Mouse (Mus musculus): ENCODE measurements around the gene Tspan15. TPM values are rescaled to one million over a fixed set of nuclear protein-coding genes. Genes with fewer than 3 reads are reported as not detected.

The Tspan15 gene
- 19.5 and 22.2 TPM in 2 replicates for polyA plus RNA-seq (2015; fragmentation: Nextera tagmentation; extraction: Ambion mirVana)

DNA sequence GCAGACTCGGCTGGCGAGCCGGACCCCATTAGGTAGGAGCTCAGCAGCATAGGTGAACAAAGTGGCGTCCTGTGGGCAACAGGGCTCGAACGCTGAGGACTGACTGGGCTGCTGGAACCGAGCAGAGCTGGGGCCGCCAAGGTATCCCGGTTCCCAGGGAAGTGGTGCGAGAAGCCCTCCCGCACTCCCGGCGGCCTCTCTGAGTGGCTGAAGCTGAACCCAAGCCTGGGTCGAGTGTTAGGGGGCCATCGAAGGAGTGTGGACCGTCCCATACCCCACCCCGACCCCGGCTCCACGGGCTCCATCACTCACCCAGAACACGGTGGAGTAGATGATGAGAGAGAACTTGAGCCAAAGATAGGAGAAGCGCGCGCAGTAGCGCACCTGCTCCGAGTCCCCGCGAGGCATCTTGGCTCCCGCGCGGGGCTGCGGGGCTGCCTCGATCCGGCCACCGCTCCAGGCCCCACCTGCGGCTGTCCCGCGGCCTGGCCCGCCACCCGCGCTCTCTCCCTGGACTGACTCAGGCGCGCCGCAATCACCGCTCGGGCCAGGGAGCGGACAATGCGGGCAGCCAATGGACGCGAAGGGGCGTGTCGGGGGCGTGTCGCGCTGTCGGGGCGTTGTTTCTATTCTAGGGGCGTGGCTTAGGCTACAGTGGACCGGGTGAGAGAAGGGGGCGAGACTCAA, at the start of gene Tspan15:
TSS of gene Tspan15 (minus strand) at position 544 of the 687 bp plus-strand sequence.
- under 1% methylated on average over 55 of the region's 59 CpGs for WGBS
- Histone ChIP-seq H3K27ac (replicated peaks) (no peak within 1 kb of the TSS), H3K4me2 (peak within 1 kb of the TSS; percentile 94)

DNA sequence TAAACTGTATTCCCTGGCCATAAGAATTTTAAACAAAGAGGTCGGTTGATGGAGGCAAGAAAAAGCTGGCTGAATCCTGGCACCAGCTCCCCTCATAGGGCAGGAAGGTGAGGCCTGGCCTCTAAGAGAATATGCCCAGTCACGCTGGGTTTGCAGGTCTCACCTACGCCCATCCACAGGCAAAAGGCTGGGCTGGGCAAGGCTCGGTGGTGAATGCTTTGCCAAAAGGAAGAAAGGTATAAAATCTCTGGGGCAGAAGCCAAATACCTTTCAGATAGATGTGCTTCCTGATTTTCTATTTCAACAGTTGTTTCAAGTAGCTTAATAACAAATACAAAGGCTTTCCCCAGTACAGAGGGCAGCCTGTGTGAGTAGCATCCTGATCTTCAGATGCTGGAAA, 48.6 kb upstream of the Tspan15 start:
- Histone ChIP-seq H3K36me3 (peaks cover 66% of the 10 kb centered on the region), H3K9me3 (no peaks in the 10 kb centered on the region), H3K4me3 (no peak overlapping the region), H3K4me2 (no peak overlapping the region), H3K27me3 (no peaks in the 10 kb centered on the region), H3K27ac (replicated peaks) (no peak overlapping the region), H3K4me1 (replicated peaks) (no peaks in the 10 kb centered on the region), H3K9ac (no peak overlapping the region)
- 90% methylated on average over 4 of the region's 4 CpGs for WGBS
- ATAC-seq (ENCODE audit: low read depth), result no peak

More for the DNA sequence above, at the start of gene Tspan15:
- Histone ChIP-seq H3K9me3 (no peaks in the 10 kb centered on the region), H3K9ac (peak within 1 kb of the TSS; percentile 70), H3K36me3 (no peaks in the 10 kb centered on the region), H3K4me1 (replicated peaks) (peaks cover 7% of the 10 kb centered on the region), H3K27me3 (peaks cover 27% of the 10 kb centered on the region), H3K4me3 (peak within 1 kb of the TSS; percentile 56)
- ATAC-seq (ENCODE audit: low read depth), result peak; percentile 96

DNA sequence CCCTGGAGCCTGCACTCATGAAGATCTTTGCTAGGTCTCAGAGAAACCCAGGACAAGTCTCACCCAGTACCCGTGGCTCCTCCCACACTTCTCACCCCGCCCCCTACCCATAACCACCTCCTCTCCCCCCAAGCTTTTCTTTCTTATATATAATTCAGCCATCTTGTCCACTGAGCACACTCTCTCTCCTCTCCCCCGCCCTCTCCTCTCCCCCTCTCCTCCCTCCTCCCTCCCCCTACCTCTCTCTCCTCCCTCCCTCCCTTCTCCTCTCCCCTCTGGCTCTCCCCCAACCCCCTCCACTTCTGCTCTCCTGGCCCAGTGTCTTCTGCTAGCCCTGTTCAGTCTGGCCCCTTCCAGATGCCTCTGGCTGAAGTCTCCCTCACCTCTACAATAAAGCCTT, 48.0 kb upstream of the Tspan15 start:
- no peak overlapping the region for H3K27ac ChIP-seq (replicated peaks)
- H3K4me1 ChIP-seq (replicated peaks), result no peaks in the 10 kb centered on the region
- H3K4me2 ChIP-seq, result no peak overlapping the region
- H3K9ac ChIP-seq, result no peak overlapping the region
- H3K36me3 ChIP-seq, result peaks cover 66% of the 10 kb centered on the region
- WGBS, result 64% methylated on average over 3 of the region's 3 CpGs
- no peaks in the 10 kb centered on the region for H3K9me3 ChIP-seq
- no peaks in the 10 kb centered on the region for H3K27me3 ChIP-seq
- no peak overlapping the region for H3K4me3 ChIP-seq
- no peak for ATAC-seq (ENCODE audit: low read depth)

DNA sequence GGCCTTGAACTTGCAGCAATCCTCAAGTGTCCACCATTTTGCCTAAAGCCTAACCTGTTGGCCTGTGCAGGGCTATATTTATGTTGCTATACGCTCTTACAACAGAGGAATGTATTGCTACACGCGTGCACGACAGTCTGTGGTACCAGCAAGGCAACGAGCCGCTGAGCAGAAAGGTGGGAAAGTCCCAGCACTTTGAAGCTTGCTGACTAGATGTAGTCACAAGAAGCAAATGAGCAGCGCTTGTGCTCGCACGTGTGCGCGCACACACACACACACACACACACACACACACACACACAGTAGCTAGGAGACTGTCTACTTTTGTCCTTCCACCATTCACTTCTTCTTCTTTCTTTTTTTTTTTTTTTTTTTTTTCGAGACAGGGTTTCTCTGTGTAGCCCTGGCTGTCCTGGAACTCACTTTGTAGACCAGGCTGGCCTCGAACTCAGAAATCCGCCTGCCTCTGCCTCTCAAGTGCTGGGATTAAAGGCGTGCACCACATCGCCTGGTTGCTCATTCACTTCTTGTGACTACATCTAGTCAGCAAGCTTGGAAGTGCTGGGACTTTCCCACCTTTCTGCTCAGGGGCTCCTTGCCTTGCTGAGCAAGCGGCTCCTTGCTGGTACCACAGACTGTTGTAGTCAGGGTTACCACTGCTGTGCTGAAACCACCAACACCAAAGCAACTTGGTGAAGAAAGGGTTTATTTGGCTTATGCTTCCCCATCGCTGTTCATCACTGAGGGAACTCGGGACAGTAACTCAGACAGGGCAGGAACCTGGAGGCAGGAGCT, 46.6 kb upstream of the Tspan15 start:
- no peak overlapping the region for H3K27ac ChIP-seq (replicated peaks)
- no peaks in the 10 kb centered on the region for H3K4me1 ChIP-seq (replicated peaks)
- no peak for ATAC-seq (ENCODE audit: low read depth)
- H3K4me2 ChIP-seq, result no peak overlapping the region
- H3K9ac ChIP-seq, result no peak overlapping the region
- no peaks in the 10 kb centered on the region for H3K27me3 ChIP-seq
- H3K36me3 ChIP-seq, result peaks cover 66% of the 10 kb centered on the region
- H3K9me3 ChIP-seq, result no peaks in the 10 kb centered on the region
- 89% methylated on average over 19 of the region's 19 CpGs for whole genome bisulfite sequencing
- H3K4me3 ChIP-seq, result no peak overlapping the region

DNA sequence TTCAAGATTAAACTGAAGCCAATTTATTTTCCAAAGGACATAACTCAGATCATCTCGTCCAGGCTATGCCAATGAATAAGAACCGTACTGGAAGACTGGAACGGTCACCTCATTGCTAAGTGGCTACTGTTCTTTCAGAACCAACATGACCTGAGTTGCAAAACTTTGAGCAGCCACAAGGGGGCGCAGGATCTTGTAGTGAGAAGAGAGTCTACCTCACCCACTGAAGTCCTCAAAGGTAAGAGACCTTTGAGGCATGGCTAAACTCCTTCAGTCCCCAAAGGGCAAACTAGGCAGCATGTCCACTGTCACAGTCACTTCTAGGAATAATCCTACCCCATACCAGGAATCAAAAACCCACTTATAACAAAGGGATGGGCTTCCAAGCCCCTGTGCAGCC, 44.2 kb upstream of the Tspan15 start:
- Histone ChIP-seq H3K4me3 (no peak overlapping the region), H3K27ac (replicated peaks) (no peak overlapping the region), H3K9ac (no peak overlapping the region), H3K36me3 (peaks cover 64% of the 10 kb centered on the region), H3K27me3 (no peaks in the 10 kb centered on the region), H3K9me3 (no peaks in the 10 kb centered on the region), H3K4me1 (replicated peaks) (no peaks in the 10 kb centered on the region), H3K4me2 (no peak overlapping the region)
- no peak for ATAC-seq (ENCODE audit: low read depth)
- 42% methylated on average over 4 of the region's 4 CpGs for WGBS

DNA sequence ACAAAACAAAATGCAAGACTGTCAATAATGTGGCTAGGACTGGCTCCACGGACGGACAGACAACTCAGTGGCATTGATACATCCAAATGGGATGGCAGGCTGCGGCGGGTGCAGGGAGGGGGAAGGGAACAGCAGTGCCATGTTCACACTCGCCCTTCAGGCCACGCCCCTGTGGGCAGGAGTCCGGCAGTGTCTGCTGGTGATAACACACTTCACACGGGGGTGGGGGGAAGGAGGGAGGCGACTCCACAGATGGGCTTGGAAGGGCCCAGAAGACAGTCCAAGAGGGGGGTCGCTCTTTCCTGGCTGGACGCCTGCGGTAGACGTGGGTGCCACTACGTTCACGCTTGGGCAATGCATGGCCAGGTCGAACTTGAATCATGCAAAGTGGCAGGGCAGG, 38.2 kb upstream of the Tspan15 start:
- Histone ChIP-seq H3K9ac (no peak overlapping the region), H3K4me3 (no peak overlapping the region), H3K4me1 (replicated peaks) (no peaks in the 10 kb centered on the region), H3K27me3 (no peaks in the 10 kb centered on the region), H3K36me3 (peaks cover 54% of the 10 kb centered on the region), H3K4me2 (no peak overlapping the region), H3K27ac (replicated peaks) (no peak overlapping the region), H3K9me3 (no peaks in the 10 kb centered on the region)
- ATAC-seq (ENCODE audit: low read depth), result no peak
- WGBS, result 84% methylated on average over 16 of the region's 16 CpGs

DNA sequence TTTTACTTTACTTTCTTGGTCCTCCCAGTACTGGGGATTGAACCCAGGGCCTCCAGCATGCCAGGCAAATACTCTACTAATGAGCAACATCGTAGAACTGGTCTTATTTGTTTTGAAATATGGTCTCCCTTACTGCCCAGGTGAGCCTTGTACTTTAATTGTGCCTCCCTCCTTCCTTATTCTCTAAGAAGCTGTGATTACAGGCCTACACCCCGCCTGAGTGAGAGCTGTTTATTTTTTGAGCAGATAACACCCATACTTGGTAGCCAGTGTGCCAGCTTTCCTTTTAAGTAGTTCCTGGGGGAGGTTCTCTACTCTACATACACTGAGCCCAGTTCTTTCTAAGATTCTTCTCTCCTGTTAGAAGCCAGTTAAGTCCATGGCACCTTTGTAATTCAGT, 33.2 kb upstream of the Tspan15 start:
- ATAC-seq (ENCODE audit: low read depth), result no peak
- no peak overlapping the region for H3K4me3 ChIP-seq
- H3K9me3 ChIP-seq, result no peaks in the 10 kb centered on the region
- no peaks in the 10 kb centered on the region for H3K27me3 ChIP-seq
- no peak overlapping the region for H3K4me2 ChIP-seq
- no peaks in the 10 kb centered on the region for H3K4me1 ChIP-seq (replicated peaks)
- H3K9ac ChIP-seq, result no peak overlapping the region
- H3K36me3 ChIP-seq, result peaks cover 9% of the 10 kb centered on the region
- 88% methylated on average over 2 of the region's 2 CpGs for WGBS
- H3K27ac ChIP-seq (replicated peaks), result no peak overlapping the region

DNA sequence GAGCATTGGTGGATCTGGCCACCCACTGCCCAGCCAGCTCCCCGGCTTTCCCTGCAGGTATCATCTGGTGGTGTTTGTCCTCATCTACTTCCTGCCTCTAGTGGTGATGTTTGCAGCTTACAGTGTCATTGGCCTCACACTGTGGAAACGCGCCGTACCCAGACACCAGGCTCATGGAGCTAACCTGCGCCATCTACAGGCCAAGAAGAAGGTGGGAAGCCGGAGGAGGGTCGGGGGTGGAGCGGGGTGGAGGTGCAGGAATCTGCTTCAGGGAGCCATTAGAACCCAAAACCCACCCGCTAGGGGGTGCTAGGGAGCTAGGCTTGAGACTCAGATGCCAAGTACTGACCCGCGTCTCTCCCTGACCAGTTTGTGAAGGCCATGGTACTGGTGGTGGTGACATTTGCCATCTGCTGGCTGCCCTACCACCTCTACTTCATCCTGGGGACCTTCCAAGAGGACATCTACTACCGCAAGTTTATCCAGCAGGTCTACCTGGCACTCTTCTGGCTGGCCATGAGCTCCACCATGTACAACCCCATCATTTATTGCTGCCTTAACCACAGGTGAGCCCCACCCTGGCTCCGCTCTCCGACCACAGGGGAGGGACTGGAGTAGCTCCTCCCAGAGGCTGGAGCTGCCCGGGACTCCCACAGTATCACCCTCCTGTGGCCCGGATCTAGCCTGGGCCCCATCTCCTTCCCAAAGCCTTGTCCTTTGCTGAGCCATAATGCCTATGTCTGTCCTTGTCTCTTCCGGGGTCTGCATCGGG, 30.2 kb upstream of the Tspan15 start:
- H3K36me3 ChIP-seq, result no peaks in the 10 kb centered on the region
- H3K27ac ChIP-seq (replicated peaks), result no peak overlapping the region
- 20% methylated on average over 18 of the region's 18 CpGs for WGBS
- H3K9me3 ChIP-seq, result no peaks in the 10 kb centered on the region
- ATAC-seq (ENCODE audit: low read depth), result peak; percentile 84
- no peak overlapping the region for H3K4me3 ChIP-seq
- no peak overlapping the region for H3K4me2 ChIP-seq
- no peaks in the 10 kb centered on the region for H3K27me3 ChIP-seq
- no peaks in the 10 kb centered on the region for H3K4me1 ChIP-seq (replicated peaks)
- no peak overlapping the region for H3K9ac ChIP-seq

DNA sequence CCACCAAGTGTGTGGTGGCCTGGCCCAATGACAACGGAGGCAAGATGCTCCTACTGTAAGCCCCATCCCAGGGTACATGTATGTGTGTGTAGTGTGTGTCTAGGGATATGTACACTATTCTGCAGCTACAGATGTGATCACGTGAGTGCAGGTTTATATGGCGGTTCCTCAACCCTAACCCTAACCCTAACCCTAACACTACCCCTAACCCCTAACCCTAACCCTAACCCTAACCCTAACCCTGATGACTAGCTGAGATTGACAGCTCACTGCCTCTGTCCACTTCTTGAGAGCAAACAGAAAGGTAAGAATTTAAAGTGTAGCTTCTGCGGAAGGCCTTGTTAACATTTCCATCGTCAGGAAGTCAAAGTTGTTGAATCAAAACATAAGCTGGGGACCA, 27.2 kb upstream of the Tspan15 start:
- no peak overlapping the region for H3K4me3 ChIP-seq
- no peaks in the 10 kb centered on the region for H3K9me3 ChIP-seq
- no peak overlapping the region for H3K9ac ChIP-seq
- 95% methylated on average over 5 of the region's 5 CpGs for WGBS
- H3K4me1 ChIP-seq (replicated peaks), result no peaks in the 10 kb centered on the region
- no peaks in the 10 kb centered on the region for H3K36me3 ChIP-seq
- ATAC-seq (ENCODE audit: low read depth), result no peak
- no peak overlapping the region for H3K27ac ChIP-seq (replicated peaks)
- no peak overlapping the region for H3K4me2 ChIP-seq
- H3K27me3 ChIP-seq, result no peaks in the 10 kb centered on the region

DNA sequence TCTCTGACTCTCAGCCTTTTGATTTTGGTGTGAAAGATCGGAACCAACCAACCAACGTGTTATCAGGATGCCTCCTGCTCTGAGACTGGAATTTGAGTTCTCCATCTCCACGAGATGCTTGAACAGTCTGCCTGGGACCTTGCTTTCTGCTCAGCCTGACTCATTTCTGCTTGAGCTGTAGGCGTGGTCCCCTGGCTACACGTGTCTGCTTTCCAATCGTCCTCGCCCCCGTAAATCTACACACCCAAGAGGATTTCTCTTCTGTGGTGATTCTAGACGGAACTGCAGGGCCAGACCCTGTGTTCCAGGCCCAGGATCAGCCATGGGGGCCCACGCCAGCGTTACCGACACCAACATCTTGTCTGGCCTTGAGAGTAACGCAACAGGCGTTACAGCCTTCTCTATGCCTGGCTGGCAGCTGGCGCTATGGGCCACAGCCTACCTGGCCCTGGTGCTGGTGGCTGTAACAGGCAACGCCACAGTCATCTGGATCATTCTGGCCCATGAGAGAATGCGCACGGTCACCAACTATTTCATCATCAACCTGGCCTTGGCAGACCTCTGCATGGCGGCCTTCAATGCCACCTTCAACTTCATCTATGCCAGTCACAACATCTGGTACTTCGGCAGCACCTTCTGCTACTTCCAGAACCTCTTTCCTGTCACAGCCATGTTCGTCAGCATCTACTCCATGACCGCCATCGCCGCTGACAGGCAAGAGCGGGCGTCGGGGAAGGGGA, 21.6 kb upstream of the Tspan15 start:
- Histone ChIP-seq H3K4me3 (no peak overlapping the region), H3K4me1 (replicated peaks) (no peaks in the 10 kb centered on the region), H3K9ac (no peak overlapping the region), H3K27me3 (no peaks in the 10 kb centered on the region), H3K4me2 (no peak overlapping the region), H3K27ac (replicated peaks) (no peak overlapping the region), H3K9me3 (no peaks in the 10 kb centered on the region), H3K36me3 (no peaks in the 10 kb centered on the region)
- no peak for ATAC-seq (ENCODE audit: low read depth)
- 90% methylated on average over 27 of the region's 27 CpGs for WGBS

DNA sequence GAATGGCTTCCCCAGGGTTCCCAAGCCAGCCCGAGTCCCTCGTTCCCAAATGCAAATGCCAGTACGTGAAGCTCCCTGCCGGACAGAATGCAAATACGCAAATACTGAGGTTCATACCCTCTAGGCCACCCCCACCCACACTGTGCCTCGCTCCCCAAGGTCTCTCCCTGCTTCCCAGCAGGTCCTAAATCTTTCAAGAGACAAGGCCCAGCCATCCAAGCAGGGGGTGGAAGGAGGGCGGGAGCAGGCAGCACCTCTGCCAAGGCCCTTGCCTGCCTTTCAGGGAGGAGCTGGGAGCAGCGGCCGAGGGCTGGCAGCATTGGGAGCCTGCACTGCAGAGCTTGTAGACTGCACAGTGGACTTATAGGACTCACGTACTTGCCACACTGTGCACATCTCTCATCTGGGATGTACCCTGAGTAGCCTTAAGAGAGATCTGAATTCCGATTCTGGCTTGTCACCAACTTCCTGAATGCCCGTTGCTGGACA, 21.0 kb upstream of the Tspan15 start, which contains the start of gene Tacr2:
TSS of gene Tacr2 (plus strand) at position 439 of the 489 bp plus-strand sequence.
- ATAC-seq (ENCODE audit: low read depth), result peak; percentile 19; the same call in 1 of the 2 replicates
- WGBS, result 45% methylated on average over 12 of the region's 12 CpGs
- no peaks in the 10 kb centered on the region for H3K36me3 ChIP-seq
- H3K9me3 ChIP-seq, result no peaks in the 10 kb centered on the region
- no peaks in the 10 kb centered on the region for H3K27me3 ChIP-seq
- H3K9ac ChIP-seq, result no peak within 1 kb of the TSS
- H3K27ac ChIP-seq (replicated peaks), result no peak within 1 kb of the TSS
- no peaks in the 10 kb centered on the region for H3K4me1 ChIP-seq (replicated peaks)
- H3K4me2 ChIP-seq, result no peak within 1 kb of the TSS
- H3K4me3 ChIP-seq, result no peak within 1 kb of the TSS

Data from neural tube, embryonic 13.5 days (tissue).